Mouse (Mus musculus) embryonic fibroblast, embryonic 13.5 days (primary cell): ENCODE results near the gene Gpsm2. TPM values are rescaled to one million over a fixed set of nuclear protein-coding genes. Genes with fewer than 3 reads are reported as not detected.

Source experiments
- H3K27ac ChIP-seq: 2 replicates; pipeline ENCODE4 v1.5.1; 2012; ENCODE audit warnings: low read length, control low read depth, inconsistent platforms; ENCODE audit not compliant: insufficient read depth
- H3K4me1 ChIP-seq: 2 replicates; pipeline ENCODE4 v1.6.1; 2011; ENCODE audit warnings: low read length; ENCODE audit not compliant: control insufficient read depth, insufficient read depth
- H3K4me3 ChIP-seq: 2 replicates; pipeline ENCODE4 v1.5.1; 2011; ENCODE audit warnings: mild to moderate bottlenecking, control low read depth, low read length; ENCODE audit not compliant: insufficient read depth
- CTCF ChIP-seq: IDR thresholded peaks from 2 replicates; pipeline ENCODE4 v1.5.1; 2011; ENCODE audit warnings: mild to moderate bottlenecking, control low read depth, low read length, moderate library complexity, borderline replicate concordance; ENCODE audit not compliant: insufficient read depth
- POLR2A ChIP-seq: IDR thresholded peaks from 2 replicates; pipeline ENCODE4 v1.6.1; 2011; ENCODE audit warnings: low read depth, mild to moderate bottlenecking, control low read depth, low read length, moderate library complexity
- polyA plus RNA-seq: library from polyadenylated mRNA; stranded (reverse); fragments of >200 nt; gene quantifications from 2 replicates; pipeline ENCODE4 v1.2.4, GENCODE M21; 2011; ENCODE audit warnings: low read depth; ENCODE audit not compliant: missing spikeins, insufficient read length

Gene Gpsm2
- 26.8 and 56.0 TPM in 2 replicates for polyA plus RNA-seq

DNA sequence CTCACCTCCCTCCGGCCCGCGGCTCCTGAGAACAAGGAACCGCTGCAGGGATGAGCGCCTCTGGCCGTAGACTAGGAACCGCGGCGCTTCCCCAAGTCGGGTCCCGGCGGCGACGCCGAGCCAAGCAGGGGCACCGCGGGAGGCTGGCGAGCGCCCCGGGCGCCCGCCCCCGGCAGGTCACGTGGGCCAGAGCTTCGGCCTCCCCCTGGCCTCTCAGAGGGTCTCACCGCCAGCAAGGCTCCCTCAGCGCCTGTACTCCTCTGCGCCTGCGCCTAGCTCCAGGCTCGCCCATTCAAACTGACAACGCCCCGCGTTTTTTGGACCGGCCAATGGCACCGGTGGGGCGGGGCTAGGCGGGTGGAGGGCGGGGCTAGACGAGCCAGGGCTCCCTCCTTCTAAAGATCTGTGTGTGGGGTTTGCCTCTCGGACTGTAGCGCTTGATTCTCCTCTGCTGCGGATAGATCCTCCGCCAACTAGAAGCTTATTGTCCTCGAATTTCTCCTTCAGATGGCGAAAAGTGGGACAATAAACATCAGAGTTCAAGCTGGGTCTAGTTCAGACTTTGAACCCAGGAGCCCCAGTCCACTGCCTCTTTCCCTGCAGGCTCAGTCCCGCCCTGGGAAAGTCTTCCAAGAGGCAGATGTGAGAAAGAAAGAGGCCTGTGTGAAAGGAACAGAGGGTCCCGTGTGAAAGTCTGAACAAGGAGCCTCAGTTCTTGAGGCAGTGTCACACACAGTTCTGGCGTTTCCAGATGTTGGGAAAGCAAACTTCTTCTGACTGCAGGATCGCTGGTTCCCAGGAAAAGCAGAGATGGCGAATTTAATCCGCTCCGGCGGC is at the start of gene Gpsm2:
Gene Gpsm2 (minus strand): TSS at position 274 of the 837 bp plus-strand sequence.
- TF ChIP-seq POLR2A (peak; percentile 92), CTCF (no peak)
- peaks cover 3% of the 10 kb centered on the region for H3K4me1 ChIP-seq
- H3K4me3 ChIP-seq, result peak within 1 kb of the TSS; percentile 89
- H3K27ac ChIP-seq, result peak within 1 kb of the TSS; percentile 60; the same call in 1 of the 2 replicates

DNA sequence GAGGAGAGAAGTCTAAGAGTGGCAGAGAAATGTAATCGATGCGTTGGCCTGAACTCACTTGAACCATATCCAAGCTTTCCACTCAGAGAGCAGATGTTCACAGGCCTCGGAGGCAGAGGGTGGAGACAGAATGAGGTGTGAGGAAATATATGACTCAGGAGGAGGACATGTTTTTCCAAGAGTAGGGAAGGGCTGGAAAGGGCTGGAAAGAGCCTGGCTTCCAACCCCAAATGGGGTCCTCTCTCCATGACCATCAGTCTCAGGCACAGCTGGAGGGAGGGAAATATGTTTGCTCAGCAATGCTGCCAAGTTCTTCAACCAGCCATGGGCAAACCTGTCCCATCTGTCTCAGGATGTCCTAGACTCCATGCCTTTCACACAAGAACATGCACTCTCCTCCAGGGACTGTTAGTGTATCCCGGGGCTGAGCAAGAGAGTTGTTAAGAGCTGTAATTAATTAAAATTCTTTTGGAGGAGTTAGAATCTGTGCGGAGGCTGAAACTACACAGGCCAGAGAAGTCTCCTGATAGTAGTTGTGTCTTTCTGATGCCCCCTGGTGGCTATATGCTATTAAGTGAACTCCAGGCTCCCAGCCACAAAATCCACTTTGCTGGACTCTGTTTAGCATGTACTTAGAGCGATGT is 48.7 kb upstream of the Gpsm2 start:
- Histone ChIP-seq H3K4me3 (no peak overlapping the region), H3K27ac (peak overlapping the region; percentile 91), H3K4me1 (peaks cover 12% of the 10 kb centered on the region)
- no peak for TF ChIP-seq CTCF

DNA sequence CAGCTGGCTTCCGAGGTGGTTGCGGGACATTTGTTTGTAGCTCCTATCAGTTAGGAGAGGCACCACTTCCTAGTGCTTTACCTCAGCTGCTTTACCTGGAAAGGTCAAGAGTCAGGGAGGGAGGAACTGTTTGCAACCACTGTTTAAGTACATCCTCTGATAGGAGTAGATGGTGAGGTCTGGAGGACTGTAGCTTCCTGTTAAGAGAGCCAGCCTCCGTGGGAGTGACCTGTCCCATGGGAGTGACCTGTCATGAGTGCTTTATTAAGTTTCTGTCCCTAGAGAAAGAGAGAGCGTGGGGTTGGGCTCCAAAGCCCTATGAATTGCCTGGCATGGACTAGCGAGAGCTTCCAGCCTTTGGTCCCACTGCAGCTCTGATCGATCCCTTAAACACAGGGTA is 47.4 kb upstream of the Gpsm2 start:
- Histone ChIP-seq H3K27ac (no peak overlapping the region), H3K4me3 (no peak overlapping the region), H3K4me1 (peaks cover 12% of the 10 kb centered on the region)
- TF ChIP-seq CTCF (no peak), POLR2A (no peak)

GRCm38 (mm10) chr3:108767416-108767815 is 45.3 kb upstream of the Gpsm2 start:
- peak overlapping the region; percentile 67 for H3K27ac ChIP-seq
- H3K4me1 ChIP-seq, result peaks cover 26% of the 10 kb centered on the region
- no peak overlapping the region for H3K4me3 ChIP-seq
- TF ChIP-seq CTCF (no peak), POLR2A (no peak)

GRCm38 (mm10) chr3:108766943-108767342 is 44.8 kb upstream of the Gpsm2 start:
- TF ChIP-seq POLR2A (no peak), CTCF (no peak)
- Histone ChIP-seq H3K4me1 (peaks cover 25% of the 10 kb centered on the region), H3K4me3 (no peak overlapping the region), H3K27ac (peak overlapping the region; percentile 67)

DNA sequence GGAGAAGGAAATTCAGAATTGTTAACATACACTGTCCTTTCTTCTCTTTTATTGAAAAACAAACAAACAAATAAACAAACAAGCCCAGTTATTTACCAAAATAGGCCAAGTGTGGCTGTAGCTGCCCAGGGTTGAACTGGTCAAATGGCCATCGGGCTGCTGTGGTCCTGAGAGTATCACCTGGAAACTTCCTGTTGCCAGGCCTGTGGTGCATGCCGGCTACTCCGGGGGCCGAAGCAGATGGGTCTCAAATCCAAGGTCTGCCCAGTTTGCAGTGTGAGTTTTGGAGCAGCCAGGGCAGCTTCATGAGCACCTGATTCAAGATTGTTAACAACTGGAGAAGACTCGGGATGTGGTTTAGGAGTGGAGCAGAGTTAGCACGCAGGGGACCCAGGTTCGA is 43.4 kb upstream of the Gpsm2 start:
- Histone ChIP-seq H3K4me1 (peaks cover 22% of the 10 kb centered on the region), H3K27ac (no peak overlapping the region), H3K4me3 (no peak overlapping the region)
- no peak for TF ChIP-seq POLR2A
- TF ChIP-seq CTCF, result no peak

DNA sequence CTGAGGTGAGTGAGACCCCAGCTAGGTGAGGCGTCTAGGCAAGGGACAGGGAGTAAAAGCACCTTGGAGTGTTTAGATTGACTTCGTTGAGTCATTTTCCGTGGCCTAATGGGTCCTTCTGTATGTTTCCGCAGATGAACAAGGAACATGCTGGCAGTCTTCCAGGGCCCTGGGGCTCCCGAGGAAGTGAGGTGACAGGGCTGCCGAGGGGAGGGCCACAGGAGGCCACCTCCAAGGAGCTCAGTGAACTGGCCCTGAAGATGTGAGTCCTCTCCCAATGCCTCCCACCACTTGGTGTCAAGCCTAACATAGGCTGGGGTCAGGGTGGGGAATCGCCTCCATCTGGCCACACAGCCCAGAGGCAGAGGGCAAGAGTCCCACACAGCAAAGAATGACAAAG is 42.9 kb upstream of the Gpsm2 start:
- Histone ChIP-seq H3K4me1 (peaks cover 25% of the 10 kb centered on the region), H3K27ac (no peak overlapping the region), H3K4me3 (no peak overlapping the region)
- TF ChIP-seq CTCF (no peak), POLR2A (no peak)

DNA sequence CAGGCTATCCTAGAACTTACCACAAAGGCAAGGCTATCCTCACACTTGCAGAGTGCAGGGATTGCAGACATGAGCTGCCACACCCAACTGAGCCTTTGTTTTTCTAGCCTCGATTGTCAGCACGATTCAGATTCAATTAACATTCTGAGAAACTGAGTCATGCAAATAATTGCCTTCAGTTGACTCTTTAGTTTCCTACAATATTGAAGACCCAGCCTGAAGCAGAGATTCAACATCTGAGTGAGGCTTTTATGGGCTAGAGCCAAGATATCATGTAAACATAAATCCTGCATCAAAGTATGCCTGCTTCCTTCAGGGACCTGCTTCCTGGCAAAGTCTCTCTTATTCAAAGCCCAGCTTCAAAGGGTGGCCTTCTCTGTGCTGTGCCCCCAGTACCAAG is 41.6 kb upstream of the Gpsm2 start:
- Histone ChIP-seq H3K4me1 (peaks cover 30% of the 10 kb centered on the region), H3K27ac (peak overlapping the region; percentile 90; the same call in 1 of the 2 replicates), H3K4me3 (no peak overlapping the region)
- TF ChIP-seq CTCF (no peak), POLR2A (no peak)

- peaks cover 29% of the 10 kb centered on the region for H3K4me1 ChIP-seq
- peak overlapping the region; percentile 90 for H3K27ac ChIP-seq
- TF ChIP-seq CTCF, result no peak
- no peak for TF ChIP-seq POLR2A
- H3K4me3 ChIP-seq, result no peak overlapping the region
Measured at GRCm38 (mm10) chr3:108762597-108763111, 40.5 kb upstream of the Gpsm2 start.
